Mouse (Mus musculus): Measurements from ENCODE around the gene Vac14.
"Not testable (repeated sequence)": the region's sequence is repeated elsewhere in the genome, so short reads cannot be mapped to it uniquely, and the experiment has no call there.

Gene Vac14

GRCm38 (mm10) chr8:110650838-110651237, 32.5 kb downstream of the Vac14 start:
- no peak for DNase-seq

GRCm38 (mm10) chr8:110651847-110652246, 33.5 kb downstream of the Vac14 start:
- no peak for DNase-seq

- no peak for DNase-seq
These were observed 36.0 kb downstream of the Vac14 start for GRCm38 (mm10) chr8:110654075-110655060.

- no peak for DNase-seq
These were observed 37.4 kb downstream of the Vac14 start for GRCm38 (mm10) chr8:110655827-110656226.

- DNase-seq: no peak
These were observed 39.3 kb downstream of the Vac14 start for GRCm38 (mm10) chr8:110657661-110658060.

- DNase-seq: no peak
These were observed 41.7 kb downstream of the Vac14 start for GRCm38 (mm10) chr8:110660121-110660520.

GRCm38 (mm10) chr8:110662545-110662944, 44.2 kb downstream of the Vac14 start:
- no peak for DNase-seq

- DNase-seq: no peak
These were observed 44.8 kb downstream of the Vac14 start for GRCm38 (mm10) chr8:110663015-110663742.

GRCm38 (mm10) chr8:110664202-110664896, 46.0 kb downstream of the Vac14 start:
- DNase-seq: no peak

GRCm38 (mm10) chr8:110665000-110665399, 46.6 kb downstream of the Vac14 start:
- DNase-seq: no peak

- not testable (repeated sequence) for DNase-seq
These were observed 49.3 kb downstream of the Vac14 start for GRCm38 (mm10) chr8:110667590-110668177.

GRCm38 (mm10) chr8:110669932-110670628, 51.7 kb downstream of the Vac14 start:
- DNase-seq: no peak

GRCm38 (mm10) chr8:110671309-110671708, 52.9 kb downstream of the Vac14 start:
- no peak for DNase-seq

- DNase-seq: no peak
These were observed 53.7 kb downstream of the Vac14 start for GRCm38 (mm10) chr8:110672133-110672532.

GRCm38 (mm10) chr8:110673168-110673567, 54.8 kb downstream of the Vac14 start:
- DNase-seq: no peak

GRCm38 (mm10) chr8:110674589-110674988, 56.2 kb downstream of the Vac14 start:
- no peak for DNase-seq

GRCm38 (mm10) chr8:110676702-110677101, 58.3 kb downstream of the Vac14 start:
- DNase-seq: no peak

GRCm38 (mm10) chr8:110677174-110677660, 58.8 kb downstream of the Vac14 start:
- DNase-seq: no peak

GRCm38 (mm10) chr8:110678989-110679388, 60.6 kb downstream of the Vac14 start:
- DNase-seq: no peak

- no peak for DNase-seq
These were observed 69.3 kb downstream of the Vac14 start for GRCm38 (mm10) chr8:110687726-110688125.

- DNase-seq: no peak
These were observed 71.6 kb downstream of the Vac14 start for GRCm38 (mm10) chr8:110689961-110690360.

GRCm38 (mm10) chr8:110694226-110694625, 75.8 kb downstream of the Vac14 start:
- DNase-seq: no peak

Measured in thymus, postnatal 14 days (tissue).